Mouse (Mus musculus) Muller cell, postnatal 12 days (primary cell): ENCODE results near the gene Ehd2.

Source experiments
- DNase-seq: peaks from one replicate; pipeline ENCODE4 v3.0.0-alpha.2; 2015; ENCODE audit errors: inconsistent ontology term

Ehd2 gene

DNA sequence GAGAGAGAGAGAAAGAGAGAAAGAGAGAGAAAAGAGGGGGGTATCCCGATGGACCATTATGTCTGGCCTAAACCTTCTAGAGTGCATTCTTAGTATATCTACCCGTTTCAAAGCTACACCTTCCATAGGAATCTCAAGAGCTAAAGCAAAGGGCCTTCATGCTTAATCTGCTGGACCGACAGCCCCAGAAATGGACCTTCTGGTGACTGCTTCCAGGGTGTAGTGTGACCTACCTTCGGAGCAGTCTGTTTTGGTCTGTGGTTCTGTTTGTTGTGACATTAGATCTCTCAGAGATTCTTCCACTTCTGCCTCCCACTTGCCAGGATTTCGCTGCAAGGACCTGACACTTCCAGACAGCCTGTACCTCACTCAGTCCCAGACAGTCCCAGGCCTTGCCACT lies 56.8 kb downstream of the Ehd2 start:
- DNase-seq = no peak

DNA sequence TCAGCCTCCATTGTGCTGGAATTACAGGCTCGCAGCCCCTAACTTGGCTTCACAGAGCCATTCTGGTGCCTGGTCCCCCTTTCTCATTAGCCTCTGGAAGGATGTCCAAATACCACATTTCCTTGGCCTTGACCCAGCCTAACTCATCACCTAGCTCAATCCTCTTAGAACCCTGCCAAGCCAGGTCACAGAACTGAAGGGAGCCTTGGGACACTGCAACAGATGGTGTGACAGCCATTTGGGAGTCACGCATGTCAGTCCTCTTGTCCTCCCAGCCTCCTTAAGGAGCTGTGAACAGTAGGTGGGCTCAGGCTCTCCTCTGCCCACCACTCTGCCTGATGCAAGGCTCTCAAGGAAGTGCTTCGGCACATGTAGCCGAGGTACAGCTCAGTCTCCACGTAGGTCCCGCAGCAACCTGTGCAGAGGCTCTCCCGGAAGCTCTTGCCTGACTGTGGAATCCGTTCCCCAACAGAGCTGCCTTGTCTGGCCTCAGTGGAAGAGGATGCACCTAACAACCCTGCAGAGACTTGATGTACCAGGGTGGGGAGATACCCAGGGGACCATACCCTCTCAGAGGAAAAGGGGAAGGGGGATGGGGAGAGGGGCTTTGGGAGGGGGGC lies 59.3 kb downstream of the Ehd2 start:
- no peak for DNase-seq

DNA sequence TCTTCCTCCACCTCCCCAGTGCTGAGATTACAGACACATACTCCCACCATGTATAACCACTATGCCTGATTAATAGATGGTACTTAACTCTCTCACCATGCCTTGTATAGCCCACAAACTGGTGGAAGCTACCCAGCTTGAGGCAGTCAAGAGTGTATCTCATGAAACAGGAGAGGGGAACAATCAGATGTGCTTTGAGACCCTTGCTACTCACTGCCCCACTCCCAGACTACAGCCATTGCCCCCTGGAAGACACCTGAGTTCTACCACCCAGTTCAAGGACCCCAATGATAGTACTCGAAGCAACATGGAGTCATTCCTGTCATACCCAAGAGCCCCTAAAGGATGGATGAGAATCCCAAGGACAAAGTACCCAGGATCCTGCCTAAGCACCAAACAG lies 60.8 kb downstream of the Ehd2 start:
- no peak for DNase-seq

DNA sequence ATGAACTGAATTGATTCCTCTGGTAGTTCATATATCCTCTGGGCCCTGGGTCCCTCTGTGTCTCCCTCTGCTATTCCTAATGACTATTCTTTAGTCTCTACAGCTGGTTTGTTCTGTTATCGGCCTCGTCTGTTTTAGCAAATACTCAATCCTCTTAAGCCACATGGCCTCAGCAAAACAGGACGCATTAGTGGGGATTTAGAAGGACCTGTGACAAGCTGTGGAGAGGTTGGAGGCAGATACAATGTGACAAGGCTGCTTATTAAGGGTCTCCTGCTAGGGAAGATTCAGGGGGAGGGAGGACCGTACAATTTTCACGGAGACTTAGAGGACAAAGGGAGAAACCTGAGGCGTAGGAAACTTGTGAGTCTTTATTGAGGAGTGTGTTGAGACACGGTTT lies 61.5 kb downstream of the Ehd2 start:
- no peak for DNase-seq

DNA sequence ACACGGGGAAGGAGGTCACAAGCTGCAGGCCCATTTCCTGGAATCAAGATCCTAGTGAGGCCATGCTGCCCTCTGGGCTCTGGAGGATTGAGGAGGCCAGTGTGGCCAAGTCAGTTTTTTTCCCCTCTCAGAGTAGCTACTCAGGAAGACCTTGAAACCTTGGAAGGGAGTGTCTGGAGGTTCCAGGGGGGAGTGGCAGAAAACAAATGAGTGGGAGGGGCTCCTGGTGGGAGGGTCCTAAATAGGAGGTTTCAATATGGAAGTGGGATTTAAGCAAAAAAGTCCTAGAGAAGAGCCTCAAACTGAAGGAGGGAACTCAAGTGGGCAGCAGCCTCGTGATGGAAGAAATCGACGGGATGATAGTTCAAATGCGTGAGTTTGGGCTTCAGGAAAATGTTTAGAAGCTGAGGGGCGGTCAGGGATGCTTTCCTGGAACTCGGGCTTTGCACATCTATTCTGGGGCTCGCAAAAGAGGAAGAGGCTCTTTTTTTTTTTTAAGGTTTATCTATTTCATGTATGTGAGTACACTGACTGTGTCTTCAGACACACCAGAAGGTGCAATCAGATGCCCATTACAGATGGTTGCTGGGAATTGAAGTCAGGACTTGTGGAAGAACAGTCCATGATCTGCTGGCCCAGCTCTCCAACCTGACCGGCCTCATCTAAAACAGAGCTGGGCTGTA lies 65.9 kb downstream of the Ehd2 start:
- no peak for DNase-seq
